Mouse (Mus musculus) forebrain, embryonic 13.5 days (tissue): Measurements from ENCODE around the gene Foxa3. TPM values are rescaled to one million over a fixed set of nuclear protein-coding genes. Genes with fewer than 3 reads are reported as not detected.

Experiments
- polyA plus RNA-seq: library from polyadenylated mRNA; unstranded; fragments of >200 nt; fragmentation: Nextera tagmentation; extraction: Ambion mirVana; gene quantifications from 2 replicates; pipeline ENCODE4 v1.2.1, GENCODE M21; 2015

Foxa3 gene
- polyA plus RNA-seq, 1 experiment from 2014 or later = not detected

Other genes starting within 250 kb of the Foxa3 start
- not detected in 2 replicates for gene Psg19, start 225.0 kb downstream of the Foxa3 start, polyA plus RNA-seq
- not detected in 2 replicates for gene Psg17, start 201.9 kb downstream of the Foxa3 start, polyA plus RNA-seq
- gene Mill2, start 183.6 kb downstream of the Foxa3 start, polyA plus RNA-seq = 0.11 and 0.34 TPM in 2 replicates
- gene Pglyrp1, start 152.2 kb downstream of the Foxa3 start, polyA plus RNA-seq = 7.4 and 8.2 TPM in 2 replicates
- 25.6 and 27.9 TPM in 2 replicates for gene Ccdc61, start 113.1 kb downstream of the Foxa3 start, polyA plus RNA-seq
- gene Nova2, start 97.7 kb downstream of the Foxa3 start, polyA plus RNA-seq = 12.3 and 13.7 TPM in 2 replicates
- 0.68 and 0.69 TPM in 2 replicates for gene Nanos2, start 36.1 kb downstream of the Foxa3 start, polyA plus RNA-seq
- 2.8 TPM in 2 replicates for gene Mypop, start 32.3 kb downstream of the Foxa3 start, polyA plus RNA-seq
- 22.1 and 23.3 TPM in 2 replicates for gene Irf2bp1, start 19.5 kb downstream of the Foxa3 start, polyA plus RNA-seq
- 34.3 and 36.7 TPM in 2 replicates for gene Sympk, start 839 bp upstream of the Foxa3 start, polyA plus RNA-seq
- gene Rsph6a, start 31.2 kb upstream of the Foxa3 start, polyA plus RNA-seq = not detected in 2 replicates
- gene Dmwd, start 52.7 kb upstream of the Foxa3 start, polyA plus RNA-seq = 20.6 and 22.6 TPM in 2 replicates
- gene Dmpk, start 60.3 kb upstream of the Foxa3 start, polyA plus RNA-seq = 8.3 and 9.4 TPM in 2 replicates
- gene Six5, start 71.1 kb upstream of the Foxa3 start, polyA plus RNA-seq = 3.5 and 4.1 TPM in 2 replicates
- 1.2 and 1.4 TPM in 2 replicates for gene Gm4969, start 94.8 kb upstream of the Foxa3 start, polyA plus RNA-seq
- 19.1 and 22.2 TPM in 2 replicates for gene Fbxo46, start 96.3 kb upstream of the Foxa3 start, polyA plus RNA-seq
- gene Qpctl, start 125.8 kb upstream of the Foxa3 start, polyA plus RNA-seq = 16.5 and 17.7 TPM in 2 replicates
- gene Snrpd2, start 126.2 kb upstream of the Foxa3 start, polyA plus RNA-seq = 159 and 164 TPM in 2 replicates
- gene Gipr, start 142.6 kb upstream of the Foxa3 start, polyA plus RNA-seq = 5.2 and 6.6 TPM in 2 replicates
- gene Eml2, start 152.9 kb upstream of the Foxa3 start, polyA plus RNA-seq = 6.4 and 7.0 TPM in 2 replicates
- gene Gpr4, start 189.0 kb upstream of the Foxa3 start, polyA plus RNA-seq = 1.2 and 1.3 TPM in 2 replicates
- 42.1 and 47.5 TPM in 2 replicates for gene Opa3, start 204.8 kb upstream of the Foxa3 start, polyA plus RNA-seq
- gene Vasp, start 248.3 kb upstream of the Foxa3 start, polyA plus RNA-seq = 31.0 and 32.7 TPM in 2 replicates